Mouse (Mus musculus) activated CD4-positive, CD25-positive, alpha-beta regulatory T cell, adult 9 weeks (primary cell): ENCODE measurements around the gene Prpf40b. TPM values are rescaled to one million over a fixed set of nuclear protein-coding genes. Genes with fewer than 3 reads are reported as not detected.

Source experiments
- polyA plus RNA-seq: library from polyadenylated mRNA; unstranded; fragments of 100-300 nt; shearing (Covaris generic); gene quantifications from one replicate; pipeline ENCODE4 v1.2.1, GENCODE M21; 2017

The Prpf40b gene
- 12.6 TPM for polyA plus RNA-seq

DNA sequence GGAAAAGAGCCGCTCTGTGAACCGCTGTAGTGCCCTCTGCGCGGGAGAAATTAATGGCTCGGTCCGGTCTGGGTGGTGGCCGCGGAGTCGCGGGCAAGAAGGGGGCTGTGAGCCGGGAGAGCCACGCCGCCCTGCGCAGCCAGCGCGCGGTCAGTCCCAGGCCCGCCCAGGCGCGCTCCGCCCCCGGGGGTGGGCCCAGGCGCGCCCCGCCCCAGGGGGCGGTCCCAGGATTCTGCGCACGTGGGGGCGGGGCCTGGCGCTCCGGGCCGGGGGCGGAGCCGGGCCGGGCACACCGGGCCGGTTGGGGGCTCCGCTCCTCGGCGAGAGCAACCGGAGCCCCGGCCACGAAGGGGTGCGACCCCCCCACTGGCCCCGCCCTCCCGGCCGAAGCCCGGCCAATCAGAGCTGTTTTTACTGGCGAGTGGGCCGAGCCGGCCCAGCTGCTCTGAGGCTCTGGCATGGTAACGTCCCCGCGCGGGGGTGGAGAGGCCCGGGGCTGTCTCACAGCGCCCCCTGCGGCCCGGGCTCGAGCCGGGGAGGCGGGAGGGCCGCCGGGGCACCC lies at the start of gene Prpf40b:
TSS of gene Prpf40b (plus strand) at position 275 of the 562 bp plus-strand sequence.

GRCm38 (mm10) chr15:99251626-99252380 lies 43.1 kb upstream of the Prpf40b start, which contains the start of gene Mcrs1:
Mcrs1 (minus strand) TSS chr15:99251961.

GRCm38 (mm10) chr15:99295484-99295981 lies 646 bp downstream of the Prpf40b start, which contains the start of gene Fam186b:
Fam186b (minus strand) TSS chr15:99295888.

Other genes with a start within 250 kb of the Prpf40b start
- gene Prph, start 239.9 kb upstream of the Prpf40b start, polyA plus RNA-seq = not detected
- gene Troap, start 220.5 kb upstream of the Prpf40b start, polyA plus RNA-seq = 1.7 TPM
- not detected for gene C1ql4, start 207.3 kb upstream of the Prpf40b start, polyA plus RNA-seq
- gene Dnajc22, start 201.9 kb upstream of the Prpf40b start, polyA plus RNA-seq = not detected
- 0.15 TPM for gene Spats2, start 169.2 kb upstream of the Prpf40b start, polyA plus RNA-seq
- 1.1 TPM for gene Kcnh3, start 70.2 kb upstream of the Prpf40b start, polyA plus RNA-seq
- gene Mcrs1, start 43.1 kb upstream of the Prpf40b start, polyA plus RNA-seq = 107 TPM
- 0.17 TPM for gene Fam186b, start 801 bp downstream of the Prpf40b start, polyA plus RNA-seq
- 28.2 TPM for gene Fmnl3, start 75.4 kb downstream of the Prpf40b start, polyA plus RNA-seq
- gene Tmbim6, start 97.8 kb downstream of the Prpf40b start, polyA plus RNA-seq = 197 TPM
- gene Nckap5l, start 162.7 kb downstream of the Prpf40b start, polyA plus RNA-seq = 17.4 TPM
- gene Bcdin3d, start 179.6 kb downstream of the Prpf40b start, polyA plus RNA-seq = 26.9 TPM
- gene Faim2, start 233.1 kb downstream of the Prpf40b start, polyA plus RNA-seq = not detected